Mouse (Mus musculus) E14TG2a.4 (cell line): ENCODE measurements around the gene Nkiras1.
"Not testable (repeated sequence)": the region's sequence is repeated elsewhere in the genome, so short reads cannot be mapped to it uniquely, and the experiment has no call there.

Source experiments
- H3K27me3 ChIP-seq: 2 replicates; pipeline ENCODE4 v1.6.1; 2014; ENCODE audit warnings: low read length, control low read depth; ENCODE audit not compliant: insufficient read depth
- H3K36me3 ChIP-seq: 2 replicates; pipeline ENCODE4 v1.6.1; 2014; ENCODE audit warnings: low read length, control low read depth; ENCODE audit not compliant: insufficient read depth
- H3K4me1 ChIP-seq: replicated peaks from 2 replicates; pipeline ENCODE4 v1.6.1; 2014; ENCODE audit warnings: low read depth, low read length, control low read depth
- H3K4me3 ChIP-seq: replicated peaks from 2 replicates; pipeline ENCODE4 v1.5.1; 2014; ENCODE audit warnings: mild to moderate bottlenecking, low read length
- H3K9me3 ChIP-seq: 2 replicates; pipeline ENCODE4 v1.6.1; 2014; ENCODE audit warnings: low read length, control low read depth
- CTCF ChIP-seq: conservative IDR thresholded peaks from 2 replicates; pipeline ENCODE4 v1.5.1; 2014; ENCODE audit warnings: low read length
- NANOG ChIP-seq: IDR thresholded peaks from 2 replicates; pipeline ENCODE4 v1.6.1; 2014; ENCODE audit warnings: borderline replicate concordance, low read length, mixed read lengths
- POU5F1 ChIP-seq: IDR thresholded peaks from 2 replicates; pipeline ENCODE4 v1.6.1; 2014; ENCODE audit warnings: low read length, borderline replicate concordance

The Nkiras1 gene

DNA sequence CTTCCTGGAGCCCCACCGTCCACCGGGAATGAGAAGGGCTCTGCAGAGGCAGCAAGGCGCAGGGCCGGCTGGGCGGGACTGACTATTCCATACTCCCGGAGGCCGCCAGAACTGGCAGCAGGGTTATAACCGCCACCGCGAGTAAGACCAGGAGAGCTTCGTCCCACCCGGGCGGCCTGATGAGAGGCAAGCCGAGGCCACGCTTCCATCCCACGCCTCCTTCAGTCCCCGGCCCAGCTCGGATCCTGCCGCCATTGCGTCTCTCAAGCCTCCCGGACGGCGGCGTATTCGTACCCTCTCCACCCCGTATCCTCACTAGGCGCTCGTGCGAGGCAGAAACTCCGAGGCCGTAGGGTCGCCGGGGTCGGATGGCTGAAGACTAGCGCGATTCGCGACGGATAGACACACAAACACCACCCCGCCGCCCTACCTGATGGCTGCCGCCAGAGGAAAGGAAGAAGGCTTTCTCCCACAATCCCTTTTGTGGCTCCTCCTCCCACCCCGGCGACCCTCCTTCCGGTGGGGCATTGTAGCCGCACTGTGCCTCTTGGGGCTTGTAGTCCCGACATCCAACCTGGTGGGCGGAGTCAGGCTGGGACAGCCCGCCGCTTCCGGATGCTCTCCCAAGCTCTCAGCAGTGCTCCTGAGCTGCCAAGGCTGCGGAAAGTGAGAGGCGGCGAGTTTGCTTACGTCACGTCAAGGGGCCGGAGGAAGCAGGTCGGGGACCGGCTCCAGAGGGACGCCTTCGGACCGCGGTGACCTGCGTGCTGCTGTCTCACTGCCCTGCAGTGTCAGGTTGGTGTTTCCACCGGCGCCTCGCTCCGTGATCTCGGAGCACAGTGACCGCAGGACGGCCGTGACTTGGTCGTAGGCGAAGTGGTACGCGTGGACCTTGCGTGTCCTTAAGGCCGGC, at the start of gene Nkiras1, which contains the start of gene Rpl15:
Gene Nkiras1 (plus strand): TSS at position 608 of the 913 bp plus-strand sequence.
Gene Rpl15 (minus strand): TSS at position 863 of the 913 bp plus-strand sequence.
- TF ChIP-seq POU5F1: no peak
- no peak for TF ChIP-seq NANOG
- TF ChIP-seq CTCF: no peak
- Histone ChIP-seq H3K4me1 (peaks cover 6% of the 10 kb centered on the region; the same call in 1 of the 2 replicates), H3K4me3 (peak within 1 kb of the TSS; percentile 96), H3K9me3 (peaks cover 7% of the 10 kb centered on the region; the same call in 1 of the 2 replicates), H3K27me3 (no peaks in the 10 kb centered on the region), H3K36me3 (peaks cover 38% of the 10 kb centered on the region)

DNA sequence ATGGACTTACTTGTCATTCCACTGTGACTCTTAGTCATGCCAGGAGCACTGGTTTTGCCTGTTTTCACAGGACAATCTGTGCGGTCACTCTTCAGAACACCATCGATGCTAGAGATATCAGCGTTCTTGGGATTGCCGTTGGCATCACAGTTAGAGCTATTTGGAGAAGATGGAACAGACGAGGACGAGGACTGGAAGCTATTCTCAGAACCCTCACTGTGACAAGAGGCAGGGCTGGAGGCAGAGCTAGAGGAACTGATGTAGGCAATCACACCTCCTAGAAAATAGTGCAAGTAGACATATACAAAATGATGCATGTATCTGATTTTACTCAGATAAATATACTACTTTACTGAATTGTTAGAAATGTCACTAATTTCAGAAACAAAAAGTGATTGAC, 49.0 kb upstream of the Nkiras1 start:
- Histone ChIP-seq H3K4me3 (no peak overlapping the region), H3K9me3 (peaks cover 30% of the 10 kb centered on the region), H3K4me1 (no peaks in the 10 kb centered on the region), H3K36me3 (peaks cover 37% of the 10 kb centered on the region), H3K27me3 (no peaks in the 10 kb centered on the region)
- TF ChIP-seq POU5F1 (no peak), CTCF (no peak), NANOG (no peak)

DNA sequence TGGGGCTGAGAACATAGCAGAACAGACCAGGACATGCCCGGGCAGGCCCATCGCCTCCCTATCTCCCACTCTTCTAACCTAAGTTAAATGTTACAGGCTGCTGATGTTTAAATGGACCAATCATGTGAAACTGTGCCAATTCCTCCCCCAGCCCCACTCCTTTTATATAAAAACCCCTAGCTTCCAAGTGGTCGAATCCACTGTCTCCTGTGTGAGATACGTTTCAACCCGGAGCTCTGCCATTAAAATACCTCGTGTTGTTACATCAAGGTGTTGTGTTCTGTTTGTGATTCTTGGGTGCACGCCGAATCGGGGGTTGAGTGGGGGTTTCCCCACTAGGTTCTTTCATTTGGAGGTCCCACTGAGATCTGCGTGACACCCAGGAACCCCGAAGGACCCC, 45.5 kb upstream of the Nkiras1 start:
- H3K9me3 ChIP-seq: peaks cover 42% of the 10 kb centered on the region
- not testable (repeated sequence) for H3K27me3 ChIP-seq, H3K4me3 ChIP-seq, H3K4me1 ChIP-seq
- peaks cover 20% of the 10 kb centered on the region for H3K36me3 ChIP-seq

DNA sequence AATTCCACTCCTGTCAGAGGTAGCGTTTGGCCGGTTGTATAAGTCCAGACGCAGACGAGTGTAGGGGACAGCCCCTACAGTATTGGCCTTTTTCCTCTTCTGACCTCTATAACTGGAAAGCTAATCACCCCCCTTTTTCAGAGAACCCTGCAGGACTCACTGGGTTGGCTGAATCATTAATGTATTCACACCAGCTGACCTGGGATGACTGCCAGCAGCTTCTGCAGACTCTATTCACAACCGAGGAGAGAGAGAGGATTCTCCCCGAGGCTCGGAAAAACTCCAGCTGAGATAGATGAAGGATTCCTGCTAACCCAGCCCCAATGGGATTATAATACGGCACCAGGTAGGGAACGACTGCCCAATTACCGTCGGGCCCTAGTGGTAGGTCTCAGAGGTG, 44.8 kb upstream of the Nkiras1 start:
- H3K4me1 ChIP-seq, H3K4me3 ChIP-seq, H3K27me3 ChIP-seq: not testable (repeated sequence)
- Histone ChIP-seq H3K36me3 (peaks cover 19% of the 10 kb centered on the region), H3K9me3 (peaks cover 48% of the 10 kb centered on the region)

DNA sequence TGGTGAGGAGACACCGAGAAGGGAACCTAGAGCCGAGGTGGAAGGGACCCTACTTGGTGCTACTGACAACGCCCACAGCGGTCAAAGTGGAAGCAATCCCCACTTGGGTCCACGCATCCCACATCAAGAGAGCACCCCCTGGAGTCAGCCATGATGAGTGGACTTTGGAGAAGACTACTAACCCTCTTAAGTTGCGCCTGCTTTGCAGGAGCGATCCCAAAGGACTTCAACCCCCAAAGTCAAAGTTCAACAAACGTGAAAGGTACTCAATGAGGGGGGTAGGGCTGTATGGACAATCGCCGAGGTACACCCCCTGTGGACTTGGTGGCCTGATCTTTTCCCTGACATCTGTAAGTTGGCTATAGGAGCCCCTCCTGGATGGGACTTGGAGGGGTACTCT, 41.2 kb upstream of the Nkiras1 start:
- H3K4me1 ChIP-seq, H3K27me3 ChIP-seq, H3K4me3 ChIP-seq, H3K36me3 ChIP-seq: not testable (repeated sequence)
- peaks cover 52% of the 10 kb centered on the region for H3K9me3 ChIP-seq

DNA sequence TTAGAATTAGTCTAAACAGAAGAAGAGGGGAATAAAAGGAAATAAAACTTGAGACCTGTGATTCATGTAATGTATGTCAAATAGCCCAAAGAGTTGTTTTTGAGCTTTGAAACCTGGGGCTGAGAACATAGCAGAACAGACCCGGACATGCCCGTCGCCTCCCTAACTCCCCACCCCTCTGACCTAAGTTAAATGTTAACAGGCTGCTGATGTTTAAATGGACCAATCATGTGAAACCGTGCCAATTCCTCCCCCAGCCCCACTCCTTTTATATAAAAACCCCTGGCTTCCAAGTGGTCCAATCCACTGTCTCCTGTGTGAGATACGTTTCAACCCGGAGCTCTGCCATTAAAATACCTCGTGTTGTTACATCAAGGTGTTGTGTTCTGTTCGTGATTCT, 39.1 kb upstream of the Nkiras1 start:
- not testable (repeated sequence) for H3K36me3 ChIP-seq, H3K27me3 ChIP-seq, H3K4me1 ChIP-seq, H3K4me3 ChIP-seq
- peaks cover 35% of the 10 kb centered on the region for H3K9me3 ChIP-seq

DNA sequence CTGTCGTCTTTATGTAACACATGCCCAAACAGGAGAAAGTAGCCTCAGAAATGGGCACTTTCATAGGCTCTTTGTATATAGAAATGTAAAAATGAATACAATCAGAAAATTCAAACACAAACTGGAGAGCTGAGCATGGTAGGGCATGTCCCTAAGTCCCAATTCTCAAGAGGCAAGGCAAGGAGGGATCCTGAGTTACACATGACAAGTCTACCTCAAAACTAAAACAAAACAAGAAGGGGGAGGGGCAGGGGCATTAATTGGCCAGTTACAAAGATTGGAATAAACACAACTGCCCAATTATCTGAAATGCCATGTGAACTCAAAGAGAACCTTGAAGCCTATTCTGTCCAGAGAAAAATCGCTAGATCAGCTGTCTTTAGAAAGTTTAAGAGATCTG, 37.9 kb upstream of the Nkiras1 start:
- Histone ChIP-seq H3K4me1 (peaks cover 15% of the 10 kb centered on the region), H3K27me3 (no peaks in the 10 kb centered on the region), H3K4me3 (no peak overlapping the region), H3K36me3 (0 out of 2 replicates have a peak, but pooled peaks cover 5% of the 10 kb centered on the region), H3K9me3 (peaks cover 25% of the 10 kb centered on the region)
- TF ChIP-seq CTCF: no peak
- no peak for TF ChIP-seq NANOG
- TF ChIP-seq POU5F1: no peak

DNA sequence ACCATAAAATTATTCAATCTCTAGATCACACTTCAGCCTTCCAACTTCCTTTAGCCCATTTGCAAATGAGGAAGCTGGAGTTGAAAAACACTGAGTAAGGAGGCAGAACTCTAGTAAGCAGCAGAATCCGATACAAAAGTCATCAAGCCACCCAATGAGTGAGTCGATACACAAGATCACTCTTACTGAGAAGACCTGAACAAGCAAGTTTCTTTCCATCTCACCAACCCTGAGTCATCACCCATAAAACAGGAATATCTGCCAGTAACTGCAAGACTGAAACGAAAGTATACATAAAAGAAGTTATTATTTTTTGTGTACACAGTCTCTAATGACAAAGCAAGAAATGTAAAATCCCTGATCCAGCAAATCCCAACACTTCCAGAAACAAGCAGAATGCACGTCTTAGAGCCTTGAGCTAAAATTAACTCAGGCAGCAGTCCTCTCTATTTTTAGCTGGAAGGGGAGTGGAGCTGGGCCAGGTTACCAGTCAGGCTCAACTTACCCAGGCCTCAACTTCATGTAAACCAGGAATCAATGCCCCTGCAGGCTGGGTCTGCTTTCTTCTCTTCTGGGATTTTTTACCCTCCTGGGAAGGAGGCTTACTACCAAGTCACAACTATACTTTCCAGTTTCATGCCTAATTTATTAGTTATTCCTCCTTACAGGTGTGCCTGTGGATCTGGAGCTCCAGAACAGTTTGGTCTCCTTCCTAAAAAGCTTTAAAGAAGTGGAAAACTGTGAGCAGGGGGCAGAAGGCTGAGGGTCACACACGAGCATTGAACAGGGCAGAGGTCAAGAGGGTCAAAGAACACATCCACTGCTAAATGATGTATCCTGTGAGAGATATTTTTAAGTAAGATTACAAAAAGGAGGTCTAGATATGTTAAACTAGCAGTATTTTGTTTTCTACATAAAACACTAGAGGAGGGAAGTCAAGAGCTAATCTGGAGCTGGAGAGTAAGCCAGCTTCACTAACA, 36.7 kb upstream of the Nkiras1 start:
- Histone ChIP-seq H3K27me3 (no peaks in the 10 kb centered on the region), H3K9me3 (peaks cover 21% of the 10 kb centered on the region), H3K36me3 (0 out of 2 replicates have a peak, but pooled peaks cover 5% of the 10 kb centered on the region), H3K4me1 (peaks cover 15% of the 10 kb centered on the region), H3K4me3 (no peak overlapping the region)
- TF ChIP-seq CTCF (no peak), POU5F1 (no peak), NANOG (no peak)

DNA sequence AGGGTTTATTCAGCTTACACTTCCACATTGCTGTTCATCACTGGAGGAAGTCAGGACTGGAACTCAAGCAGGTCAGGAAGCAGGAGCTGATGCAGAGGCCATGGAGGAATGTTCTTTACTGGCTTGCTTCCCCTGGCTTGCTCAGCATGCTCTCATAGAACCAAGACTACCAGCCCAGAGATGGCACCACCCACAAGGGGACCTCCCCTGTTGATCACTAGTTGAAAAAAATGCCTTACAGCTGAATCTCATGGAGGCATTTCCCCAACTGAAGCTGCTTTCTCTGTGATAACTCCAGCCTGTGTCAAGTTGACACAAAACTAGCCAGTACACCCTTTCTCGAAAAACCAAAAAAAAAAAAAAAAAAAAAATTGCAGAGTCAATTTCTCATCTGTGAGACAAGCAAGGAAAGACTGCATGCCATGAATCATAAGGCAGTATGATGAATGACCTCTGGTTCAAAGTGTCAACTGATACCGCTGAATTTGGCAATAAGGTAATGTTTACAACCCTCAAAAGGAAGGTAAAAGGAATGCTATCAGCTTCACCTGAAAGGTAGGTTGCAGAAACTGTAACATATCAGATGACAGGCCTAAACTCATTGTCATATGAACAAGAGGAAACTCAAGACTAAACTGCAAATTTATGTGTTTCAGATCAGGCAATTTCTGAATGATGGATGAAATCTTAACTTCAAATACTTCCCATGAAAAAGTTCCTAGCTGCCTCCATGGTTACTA, 34.3 kb upstream of the Nkiras1 start:
- H3K4me1 ChIP-seq: peaks cover 27% of the 10 kb centered on the region

More for the DNA sequence above, 34.3 kb upstream of the Nkiras1 start:
- H3K27me3 ChIP-seq, H3K4me3 ChIP-seq, H3K36me3 ChIP-seq: not testable (repeated sequence)
- peaks cover 15% of the 10 kb centered on the region for H3K9me3 ChIP-seq
